Mouse (Mus musculus) layer of hippocampus, adult 9-11 months (tissue): Measurements from ENCODE around the gene Sall2.
A peak's percentile ranks its signal among the peaks of the same experiment; 100 is the strongest.

Experiments
- DNase-seq: peaks from one replicate; pipeline ENCODE4 v3.0.0; 2022

Sall2 gene

GRCm38 (mm10) chr14:52295558-52296264, 32.9 kb downstream of the Sall2 start:
- no peak for DNase-seq

DNA sequence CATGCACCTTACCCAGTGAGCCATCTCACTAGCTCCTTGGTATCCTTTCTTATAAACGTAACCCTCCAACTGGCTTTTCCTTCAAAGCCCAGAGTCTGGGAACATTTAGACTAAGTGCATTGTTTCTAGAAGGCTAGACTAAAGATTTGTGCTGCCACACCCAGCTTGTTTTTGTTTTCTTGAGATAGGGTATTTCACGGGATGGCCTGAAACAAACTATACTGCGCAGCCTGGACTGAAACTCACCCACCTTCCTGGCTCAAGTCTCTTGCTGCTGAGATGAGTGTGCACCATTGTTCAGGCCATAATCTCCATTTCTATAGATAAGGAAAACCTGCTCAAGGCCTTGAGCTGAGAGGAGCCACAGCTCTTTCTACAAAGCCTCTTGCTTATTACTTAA, 44.4 kb downstream of the Sall2 start:
- DNase-seq = no peak

- no peak for DNase-seq
Measured at GRCm38 (mm10) chr14:52283629-52284028, 44.9 kb downstream of the Sall2 start.

- DNase-seq = no peak
Measured at GRCm38 (mm10) chr14:52279747-52280120, 48.8 kb downstream of the Sall2 start.

DNA sequence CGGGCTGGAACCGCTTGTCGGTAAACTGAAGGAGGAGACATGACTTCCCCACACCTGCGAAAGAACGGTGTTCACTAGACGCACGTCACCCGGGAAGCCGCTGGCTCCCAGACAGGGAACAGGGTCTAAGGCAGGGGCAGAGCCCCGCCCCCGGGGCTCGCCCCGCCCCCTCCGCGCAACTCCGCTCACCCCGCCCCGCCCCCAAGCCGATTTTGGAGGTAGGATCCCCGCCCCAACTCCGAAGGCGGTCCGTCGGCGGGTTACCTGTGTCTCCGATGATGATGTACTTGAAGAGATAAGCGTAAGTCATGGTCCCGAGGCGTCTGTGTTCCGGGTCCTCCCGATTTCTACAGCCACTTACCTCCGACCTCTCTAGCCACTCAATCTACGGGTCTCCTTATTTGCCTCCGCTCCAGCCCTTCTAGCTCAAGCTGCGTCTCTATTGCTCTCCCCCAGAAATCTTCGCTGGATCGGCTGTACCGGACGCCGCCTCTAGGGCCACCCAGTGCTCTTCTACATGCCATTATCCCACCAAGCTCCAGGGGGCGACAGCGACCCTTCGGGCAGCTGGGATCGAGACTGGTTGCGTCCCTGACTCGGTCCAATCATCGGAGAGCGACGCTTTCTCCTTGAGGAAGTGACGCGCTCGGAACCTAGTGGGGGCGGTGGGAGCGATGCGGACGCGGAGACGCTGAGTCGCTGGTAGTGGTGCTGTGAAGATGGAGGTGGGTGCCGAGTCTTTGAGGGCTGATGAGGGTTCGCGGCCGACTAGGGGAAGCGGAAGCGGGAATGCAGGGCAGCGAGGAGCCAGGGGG, 49.4 kb downstream of the Sall2 start, which contains the start of the genes Tox4 and Rab2b:
Gene Tox4 (plus strand): TSS at position 215 of the 815 bp plus-strand sequence.
Gene Rab2b (minus strand): TSS at position 614 of the 815 bp plus-strand sequence.
- DNase-seq = peak; percentile 98

- DNase-seq = no peak
Measured at GRCm38 (mm10) chr14:52277210-52277609, 51.4 kb downstream of the Sall2 start.

GRCm38 (mm10) chr14:52272781-52273180, 55.8 kb downstream of the Sall2 start:
- DNase-seq = no peak
